Mouse (Mus musculus) stomach, adult 2 months (tissue): ENCODE measurements around the gene Gm28553. TPM values are rescaled to one million over a fixed set of nuclear protein-coding genes. Genes with fewer than 3 reads are reported as not detected.

Experiments
- polyA plus RNA-seq: library from polyadenylated mRNA; depleted of rRNA; stranded (reverse); fragments of >200 nt; gene quantifications from 2 replicates; pipeline ENCODE4 v1.2.3, GENCODE M21; 2012; rRNA removed

The Gm28553 gene
- polyA plus RNA-seq, result not detected in 2 replicates

DNA sequence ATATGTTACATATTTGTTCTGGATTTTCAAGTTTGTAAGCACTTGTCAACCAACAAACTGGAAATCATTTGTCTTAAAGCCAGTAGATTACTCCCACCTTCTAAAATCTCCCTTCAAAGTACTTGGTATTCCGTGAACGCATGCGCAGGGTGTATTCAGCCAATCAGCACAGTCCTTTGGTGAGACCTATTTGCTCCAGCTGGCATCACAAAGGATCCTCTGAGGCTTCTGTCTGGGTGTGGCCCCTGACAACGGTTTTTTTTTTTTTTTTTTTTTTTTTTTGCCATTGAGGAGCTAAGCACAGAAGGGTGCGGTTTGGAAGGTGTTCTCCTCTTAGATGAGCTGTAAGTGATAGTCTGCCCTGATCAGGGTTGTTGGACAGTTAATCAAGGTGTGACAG, at the start of gene Gm28553:
TSS of gene Gm28553 (plus strand) at position 301 of the 400 bp plus-strand sequence.

